Mouse (Mus musculus): Measurements from ENCODE around the gene Gm28051. TPM values are rescaled to one million over a fixed set of nuclear protein-coding genes. Genes with fewer than 3 reads are reported as not detected.

Gene Gm28051
- polyA plus RNA-seq, 1 experiment from 2014 or later: not detected

DNA sequence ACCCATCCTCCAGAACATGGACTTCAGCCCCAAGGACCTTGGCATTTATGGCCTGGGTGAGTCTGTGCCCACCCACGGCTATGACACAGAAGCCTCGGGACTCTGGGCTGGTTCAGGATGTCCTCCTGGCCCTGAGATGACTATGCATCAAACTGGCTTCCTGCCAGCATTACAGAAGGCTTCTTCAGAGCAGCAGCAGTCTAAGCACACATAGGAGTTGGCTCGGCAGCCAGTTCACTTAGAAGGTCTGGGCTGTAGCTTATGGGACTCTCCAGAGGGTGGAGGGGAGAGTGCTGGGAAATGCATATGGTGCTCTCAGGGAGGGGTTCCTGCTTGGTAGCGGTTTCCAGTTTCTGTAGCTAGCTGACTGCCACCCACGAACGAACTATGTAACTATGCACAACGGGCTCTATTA lies 31.8 kb downstream of the Gm28051 start:
- no peak for ATAC-seq (ENCODE audit: low FRiP score, low TSS enrichment)
- WGBS: 63% methylated on average over 7 of the region's 7 CpGs
- Histone ChIP-seq H3K36me3 (ENCODE audit: insufficient read depth, low read length) (no peaks in the 10 kb centered on the region), H3K4me1 (ENCODE audit: insufficient read depth, low read length) (peaks cover 21% of the 10 kb centered on the region), H3K4me3 (ENCODE audit: low read length) (no peak overlapping the region), H3K9ac (replicated peaks; ENCODE audit: low read length) (no peak overlapping the region), H3K4me2 (replicated peaks; ENCODE audit: low read depth, low read length) (no peak overlapping the region), H3K27me3 (ENCODE audit: insufficient read depth, low read length) (no peaks in the 10 kb centered on the region), H3K9me3 (ENCODE audit: low read length) (no peaks in the 10 kb centered on the region), H3K27ac (ENCODE audit: low read length) (no peak overlapping the region)

DNA sequence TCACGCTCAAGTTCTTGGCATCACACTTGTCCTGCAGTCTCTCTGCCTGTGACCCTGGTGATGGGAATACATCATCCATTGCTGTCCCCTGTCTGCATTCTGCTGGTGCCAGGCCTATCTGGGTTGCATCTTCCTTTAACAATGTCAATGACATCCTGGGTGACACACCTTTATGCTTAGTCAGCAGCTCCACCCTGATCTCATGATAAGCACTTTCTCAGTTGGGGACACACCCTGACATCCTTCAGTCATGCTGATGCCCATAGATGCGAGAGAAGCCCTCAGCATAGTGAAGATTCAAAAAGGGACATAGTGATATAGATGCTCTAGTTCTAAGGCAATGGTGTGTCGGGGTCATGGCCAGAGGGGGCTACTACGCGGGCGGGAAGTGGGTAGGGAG lies 32.4 kb downstream of the Gm28051 start:
- no peak overlapping the region for H3K27ac ChIP-seq (ENCODE audit: low read length)
- ATAC-seq (ENCODE audit: low FRiP score, low TSS enrichment): no peak
- no peaks in the 10 kb centered on the region for H3K36me3 ChIP-seq (ENCODE audit: insufficient read depth, low read length)
- H3K4me2 ChIP-seq (replicated peaks; ENCODE audit: low read depth, low read length): no peak overlapping the region
- WGBS: 92% methylated on average over 6 of the region's 6 CpGs
- H3K27me3 ChIP-seq (ENCODE audit: insufficient read depth, low read length): no peaks in the 10 kb centered on the region
- H3K4me3 ChIP-seq (ENCODE audit: low read length): no peak overlapping the region
- H3K4me1 ChIP-seq (ENCODE audit: insufficient read depth, low read length): peaks cover 14% of the 10 kb centered on the region
- H3K9me3 ChIP-seq (ENCODE audit: low read length): no peaks in the 10 kb centered on the region
- no peak overlapping the region for H3K9ac ChIP-seq (replicated peaks; ENCODE audit: low read length)

DNA sequence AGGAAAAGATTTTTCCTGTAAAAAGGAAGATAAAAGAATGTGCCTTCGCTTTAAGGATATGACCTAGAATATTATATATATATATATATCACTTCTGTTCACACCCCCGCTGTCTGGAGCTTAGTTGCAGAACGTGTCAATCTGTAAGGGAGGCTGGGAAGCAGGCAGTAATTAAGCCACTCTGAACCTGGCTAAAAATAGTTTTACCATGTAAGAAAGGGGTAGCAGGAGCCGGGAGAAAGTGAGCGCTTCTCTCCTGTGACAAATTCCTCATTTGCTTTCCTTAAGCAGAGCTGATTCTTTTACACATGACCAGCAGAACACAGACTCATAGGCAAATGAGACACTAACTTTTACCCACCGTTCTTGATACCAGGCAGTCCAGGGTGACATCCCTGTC lies 33.7 kb downstream of the Gm28051 start:
- H3K27me3 ChIP-seq (ENCODE audit: insufficient read depth, low read length): no peaks in the 10 kb centered on the region
- WGBS: 59% methylated on average over 6 of the region's 6 CpGs

DNA sequence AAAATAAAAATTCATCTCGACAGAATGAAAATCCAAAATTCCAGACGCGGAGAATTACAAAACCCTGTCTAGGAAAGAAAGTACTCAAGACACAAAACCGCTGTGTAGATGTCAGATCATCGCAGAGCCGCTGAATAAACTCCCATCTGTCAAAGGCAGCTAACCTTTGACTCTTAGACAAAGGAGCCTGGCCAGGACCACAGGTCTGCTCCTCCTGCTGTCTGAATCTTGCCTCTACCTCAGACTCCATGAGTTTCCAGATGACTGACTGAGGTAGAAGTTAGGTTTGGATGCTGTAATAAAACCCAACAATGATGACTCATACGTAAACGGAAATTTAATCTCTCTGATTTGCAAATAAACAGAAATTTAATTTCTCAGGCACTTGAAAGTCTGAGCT lies 34.6 kb downstream of the Gm28051 start:
- Histone ChIP-seq H3K4me3 (ENCODE audit: low read length) (no peak overlapping the region), H3K9ac (replicated peaks; ENCODE audit: low read length) (no peak overlapping the region), H3K27me3 (ENCODE audit: insufficient read depth, low read length) (no peaks in the 10 kb centered on the region), H3K27ac (ENCODE audit: low read length) (peak overlapping the region; percentile 26), H3K36me3 (ENCODE audit: insufficient read depth, low read length) (no peaks in the 10 kb centered on the region), H3K4me2 (replicated peaks; ENCODE audit: low read depth, low read length) (no peak overlapping the region; the same call in 1 of the 2 replicates), H3K9me3 (ENCODE audit: low read length) (no peaks in the 10 kb centered on the region), H3K4me1 (ENCODE audit: insufficient read depth, low read length) (peaks cover 10% of the 10 kb centered on the region; the same call in 1 of the 2 replicates)
- ATAC-seq (ENCODE audit: low FRiP score, low TSS enrichment): no peak
- whole genome bisulfite sequencing: 60% methylated on average over 8 of the region's 8 CpGs

More for the DNA sequence above, 33.7 kb downstream of the Gm28051 start:
- Histone ChIP-seq H3K4me2 (replicated peaks; ENCODE audit: low read depth, low read length) (no peak overlapping the region), H3K4me1 (ENCODE audit: insufficient read depth, low read length) (peaks cover 10% of the 10 kb centered on the region; the same call in 1 of the 2 replicates), H3K4me3 (ENCODE audit: low read length) (no peak overlapping the region), H3K9me3 (ENCODE audit: low read length) (no peaks in the 10 kb centered on the region), H3K36me3 (ENCODE audit: insufficient read depth, low read length) (no peaks in the 10 kb centered on the region), H3K9ac (replicated peaks; ENCODE audit: low read length) (no peak overlapping the region), H3K27ac (ENCODE audit: low read length) (no peak overlapping the region)
- ATAC-seq (ENCODE audit: low FRiP score, low TSS enrichment): no peak

DNA sequence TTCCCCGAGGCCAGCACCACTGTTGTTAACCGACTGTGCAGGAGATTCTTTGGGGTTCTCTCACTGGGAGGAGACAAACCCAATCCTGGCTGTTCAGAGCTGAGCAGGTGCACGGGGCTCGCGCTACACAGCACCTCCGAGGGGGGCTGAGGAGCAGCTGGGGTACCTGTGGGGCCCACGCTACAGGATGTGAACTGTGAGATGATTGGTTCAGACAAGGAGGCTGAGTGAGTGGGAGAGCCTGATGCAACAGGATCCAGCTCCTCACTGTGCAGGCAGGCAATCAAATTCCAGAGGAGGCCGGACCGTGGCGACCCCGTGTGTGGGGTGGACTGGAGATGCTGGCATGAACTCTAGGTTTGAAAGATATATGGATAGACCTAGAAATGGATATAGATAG lies 35.1 kb downstream of the Gm28051 start:
- Histone ChIP-seq H3K9ac (replicated peaks; ENCODE audit: low read length) (peak overlapping the region; percentile 31; the same call in 1 of the 2 replicates), H3K4me3 (ENCODE audit: low read length) (no peak overlapping the region), H3K27ac (ENCODE audit: low read length) (peak overlapping the region; percentile 64), H3K4me2 (replicated peaks; ENCODE audit: low read depth, low read length) (peak overlapping the region; percentile 26; the same call in 1 of the 2 replicates), H3K36me3 (ENCODE audit: insufficient read depth, low read length) (no peaks in the 10 kb centered on the region), H3K4me1 (ENCODE audit: insufficient read depth, low read length) (peaks cover 10% of the 10 kb centered on the region; the same call in 1 of the 2 replicates), H3K9me3 (ENCODE audit: low read length) (no peaks in the 10 kb centered on the region), H3K27me3 (ENCODE audit: insufficient read depth, low read length) (no peaks in the 10 kb centered on the region)
- ATAC-seq (ENCODE audit: low FRiP score, low TSS enrichment): peak; percentile 79
- WGBS: 23% methylated on average over 11 of the region's 11 CpGs

DNA sequence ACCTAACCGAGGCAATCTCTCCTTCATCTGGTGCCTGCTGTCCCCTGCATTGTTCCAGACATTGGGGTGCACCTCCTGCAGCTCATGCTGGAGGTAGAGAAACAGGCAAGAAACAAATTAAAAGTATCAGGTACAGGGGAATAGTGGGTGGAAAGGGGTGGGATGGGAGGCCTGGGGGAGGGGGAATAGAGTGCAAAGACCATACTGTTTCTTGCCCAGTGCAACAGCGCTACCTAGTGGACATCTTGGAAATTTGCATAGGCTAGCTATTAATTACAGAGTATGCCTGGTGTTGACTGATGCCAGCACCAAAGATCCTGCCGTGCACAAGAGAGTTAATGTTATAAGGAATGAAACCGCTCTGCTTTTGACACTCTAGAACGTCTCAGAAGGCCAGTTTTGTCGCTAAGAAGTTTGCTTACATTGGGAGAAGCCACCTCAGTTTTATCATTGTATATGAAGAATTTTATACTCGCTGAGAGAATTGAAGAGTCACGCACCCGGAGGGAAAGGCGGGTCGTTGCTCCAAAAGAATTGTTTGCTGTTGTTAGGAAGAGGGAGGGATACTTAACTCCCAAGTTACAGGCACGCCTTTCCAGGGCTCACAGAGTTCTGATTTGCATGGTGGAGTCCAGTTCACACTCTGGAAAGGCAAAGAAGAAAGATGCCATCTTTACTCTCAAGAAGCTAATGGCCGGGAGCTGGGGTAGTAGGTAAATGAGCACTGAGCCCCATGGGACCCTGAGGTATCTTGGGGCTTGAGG lies 37.8 kb downstream of the Gm28051 start:
- H3K4me3 ChIP-seq (ENCODE audit: low read length): no peak overlapping the region
- 30% methylated on average over 13 of the region's 13 CpGs for WGBS
- ATAC-seq (ENCODE audit: low FRiP score, low TSS enrichment): peak; percentile 47; the same call in 1 of the 2 replicates
- no peak overlapping the region for H3K9ac ChIP-seq (replicated peaks; ENCODE audit: low read length)
- no peaks in the 10 kb centered on the region for H3K36me3 ChIP-seq (ENCODE audit: insufficient read depth, low read length)
- no peaks in the 10 kb centered on the region for H3K27me3 ChIP-seq (ENCODE audit: insufficient read depth, low read length)
- H3K9me3 ChIP-seq (ENCODE audit: low read length): no peaks in the 10 kb centered on the region
- peaks cover 10% of the 10 kb centered on the region; the same call in 1 of the 2 replicates for H3K4me1 ChIP-seq (ENCODE audit: insufficient read depth, low read length)
- no peak overlapping the region for H3K4me2 ChIP-seq (replicated peaks; ENCODE audit: low read depth, low read length)
- H3K27ac ChIP-seq (ENCODE audit: low read length): no peak overlapping the region

DNA sequence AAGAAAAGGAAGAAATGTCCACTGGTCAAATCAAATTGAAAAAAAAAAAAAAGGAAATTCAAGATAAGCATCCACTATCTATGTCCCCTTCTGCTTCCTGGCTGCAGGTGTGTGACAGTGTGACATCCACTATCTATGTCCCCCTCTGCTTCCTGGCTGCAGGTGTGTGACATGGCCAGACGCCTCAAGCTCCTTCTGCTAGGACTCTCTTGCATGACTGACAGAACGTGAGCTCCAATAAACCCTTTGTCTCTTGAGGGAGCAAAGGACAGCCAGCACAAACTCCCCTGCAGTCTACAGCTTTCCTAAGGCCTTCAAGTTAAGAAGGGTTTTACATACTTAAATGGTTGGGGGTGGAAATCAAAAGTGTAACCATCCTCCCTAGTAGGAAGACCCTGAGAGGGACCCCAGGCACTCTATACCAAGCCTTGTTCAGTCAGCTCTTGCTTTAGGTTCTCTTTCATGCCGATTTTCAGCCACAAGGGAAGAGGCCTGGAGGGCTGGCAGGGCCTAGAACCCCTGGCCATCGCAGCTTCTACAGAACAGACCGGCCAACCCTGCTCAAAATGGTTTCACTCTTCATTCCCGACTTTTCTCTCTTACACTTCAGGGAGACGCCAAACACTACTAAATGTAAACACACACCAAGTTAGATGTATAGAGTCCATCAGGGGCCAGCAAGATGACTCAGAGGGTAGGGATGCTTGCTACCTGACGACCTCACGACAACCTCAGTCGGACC lies 42.7 kb downstream of the Gm28051 start:
- no peak overlapping the region for H3K27ac ChIP-seq (ENCODE audit: low read length)
- H3K9me3 ChIP-seq (ENCODE audit: low read length): no peaks in the 10 kb centered on the region
- H3K36me3 ChIP-seq (ENCODE audit: insufficient read depth, low read length): no peaks in the 10 kb centered on the region
- H3K4me3 ChIP-seq (ENCODE audit: low read length): no peak overlapping the region
- no peaks in the 10 kb centered on the region for H3K4me1 ChIP-seq (ENCODE audit: insufficient read depth, low read length)
- H3K27me3 ChIP-seq (ENCODE audit: insufficient read depth, low read length): no peaks in the 10 kb centered on the region
- ATAC-seq (ENCODE audit: low FRiP score, low TSS enrichment): no peak
- no peak overlapping the region for H3K4me2 ChIP-seq (replicated peaks; ENCODE audit: low read depth, low read length)
- WGBS: 83% methylated on average over 10 of the region's 10 CpGs
- H3K9ac ChIP-seq (replicated peaks; ENCODE audit: low read length): no peak overlapping the region

DNA sequence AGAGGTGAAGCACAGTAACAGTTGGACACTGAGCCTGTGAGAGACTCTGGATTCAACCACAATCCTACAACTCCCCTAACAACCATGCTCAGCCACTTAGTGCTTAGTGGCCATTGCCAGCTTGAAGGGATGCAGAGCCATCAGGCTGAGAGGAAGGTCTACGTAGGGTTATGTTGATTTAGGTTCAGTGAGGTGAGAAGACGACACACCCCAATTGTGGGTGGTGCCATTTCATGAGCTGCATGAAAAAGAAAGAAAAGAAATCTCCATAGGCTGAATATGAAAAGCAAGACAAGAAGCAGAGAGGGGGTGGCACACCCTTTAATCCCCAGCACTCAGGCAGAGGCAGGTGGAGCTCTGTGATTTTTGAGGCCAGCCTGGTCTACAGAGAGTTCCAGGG lies 43.4 kb downstream of the Gm28051 start:
- Histone ChIP-seq H3K4me3 (ENCODE audit: low read length) (no peak overlapping the region), H3K27me3 (ENCODE audit: insufficient read depth, low read length) (no peaks in the 10 kb centered on the region), H3K27ac (ENCODE audit: low read length) (no peak overlapping the region), H3K9ac (replicated peaks; ENCODE audit: low read length) (no peak overlapping the region), H3K9me3 (ENCODE audit: low read length) (no peaks in the 10 kb centered on the region), H3K4me1 (ENCODE audit: insufficient read depth, low read length) (no peaks in the 10 kb centered on the region), H3K36me3 (ENCODE audit: insufficient read depth, low read length) (no peaks in the 10 kb centered on the region), H3K4me2 (replicated peaks; ENCODE audit: low read depth, low read length) (no peak overlapping the region)
- 35% methylated on average over 2 of the region's 2 CpGs for WGBS
- ATAC-seq (ENCODE audit: low FRiP score, low TSS enrichment): no peak

DNA sequence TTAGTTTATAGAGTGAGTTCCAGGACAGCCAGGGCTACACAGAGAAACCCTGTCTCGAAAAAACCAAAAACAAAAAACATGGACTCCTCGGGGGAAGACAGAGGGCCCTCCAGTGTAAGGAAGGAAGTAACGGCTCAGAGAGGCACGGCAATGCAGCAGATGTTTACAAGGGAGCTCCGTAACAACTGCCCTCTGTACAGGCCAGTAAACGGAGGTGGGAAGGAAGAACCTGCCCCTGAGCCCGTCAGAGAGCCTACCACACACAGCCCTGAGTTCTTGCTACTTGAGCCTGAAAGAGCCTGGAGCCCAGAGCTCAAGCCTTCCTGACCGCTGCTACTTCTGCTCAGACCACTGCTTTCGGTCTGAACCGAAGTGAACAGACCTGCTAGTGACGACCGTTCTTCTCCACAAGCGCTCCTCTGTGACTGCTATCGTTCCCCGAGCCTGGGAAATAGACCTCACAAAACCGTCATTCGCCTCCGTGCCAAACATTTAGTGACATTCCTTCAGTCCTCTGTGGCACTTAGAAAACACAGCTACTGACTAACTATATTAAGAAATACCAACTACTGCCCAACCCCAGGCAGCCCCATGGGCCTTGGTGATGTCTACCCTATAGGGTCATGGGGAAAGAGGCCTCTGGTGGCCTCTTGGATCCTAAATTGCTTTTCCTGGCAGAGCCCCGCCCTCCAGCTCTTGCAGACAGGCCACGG lies 44.3 kb downstream of the Gm28051 start:
- ATAC-seq (ENCODE audit: low FRiP score, low TSS enrichment): no peak
- peaks cover 3% of the 10 kb centered on the region; the same call in 1 of the 2 replicates for H3K4me1 ChIP-seq (ENCODE audit: insufficient read depth, low read length)
- WGBS: 53% methylated on average over 20 of the region's 20 CpGs
- no peaks in the 10 kb centered on the region for H3K9me3 ChIP-seq (ENCODE audit: low read length)
- no peak overlapping the region for H3K4me3 ChIP-seq (ENCODE audit: low read length)
- no peak overlapping the region for H3K9ac ChIP-seq (replicated peaks; ENCODE audit: low read length)
- H3K4me2 ChIP-seq (replicated peaks; ENCODE audit: low read depth, low read length): no peak overlapping the region
- H3K36me3 ChIP-seq (ENCODE audit: insufficient read depth, low read length): no peaks in the 10 kb centered on the region
- no peaks in the 10 kb centered on the region for H3K27me3 ChIP-seq (ENCODE audit: insufficient read depth, low read length)
- no peak overlapping the region for H3K27ac ChIP-seq (ENCODE audit: low read length)
